Mouse (Mus musculus) macrophage (primary cell): ENCODE results near the gene Yod1. TPM values are rescaled to one million over a fixed set of nuclear protein-coding genes. Genes with fewer than 3 reads are reported as not detected.

Experiments
- H3K27ac ChIP-seq: fragments of 350-480 bp; formaldehyde crosslinking; 2 replicates; pipeline ENCODE4 v1.9.0; 2021
- H3K36me3 ChIP-seq: fragments of 350-480 bp; formaldehyde crosslinking; 2 replicates; pipeline ENCODE4 v1.9.0; 2021; ENCODE audit errors: inconsistent target
- H3K4me3 ChIP-seq: fragments of 350-480 bp; formaldehyde crosslinking; 2 replicates; pipeline ENCODE4 v1.9.0; 2021; ENCODE audit errors: inconsistent target
- H3K79me2 ChIP-seq: fragments of 350-480 bp; formaldehyde crosslinking; 2 replicates; pipeline ENCODE4 v1.9.0; 2021; ENCODE audit errors: inconsistent target
- WGBS: methylation state at CpG from one replicate; pipeline ENCODE4 v1.1.7; 2026; ENCODE audit warnings: inconsistent platforms; ENCODE audit not compliant: missing documents; 5-methylcytosine and 5-hydroxymethylcytosine counted together
- polyA plus RNA-seq: library from polyadenylated mRNA; stranded (reverse); fragments of 250-400 nt; gene quantifications from 3 replicates; pipeline ENCODE4 v1.2.4, GENCODE M21; 2018; ENCODE audit warnings: inconsistent platforms

Gene Yod1
- polyA plus RNA-seq, 1 experiment from 2014 or later: 2.8 TPM

DNA sequence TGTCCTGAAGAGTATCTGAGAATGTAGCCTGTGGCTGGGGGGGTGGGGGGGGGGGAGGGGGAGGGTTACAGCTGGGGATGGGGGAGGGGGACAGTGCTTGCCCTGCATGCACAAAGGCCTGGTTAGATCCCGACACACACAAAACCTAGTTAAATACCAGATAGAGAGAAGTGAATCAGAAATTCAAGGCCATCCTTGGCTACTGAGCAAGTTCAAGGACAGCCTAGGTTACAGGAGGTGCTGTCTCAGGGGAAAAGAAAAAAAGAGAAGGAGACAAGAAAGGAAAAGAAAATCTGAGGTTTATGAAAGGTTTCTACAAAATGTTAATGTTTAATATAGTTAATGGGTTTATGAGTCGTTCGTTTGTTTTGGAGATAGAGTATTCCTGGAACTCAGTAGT lies 22.5 kb downstream of the Yod1 start:
- no peak overlapping the region for H3K27ac ChIP-seq
- 83% methylated on average over 2 of the region's 3 CpGs for WGBS
- no peaks in the 10 kb centered on the region for H3K36me3 ChIP-seq
- H3K4me3 ChIP-seq: no peak overlapping the region
- H3K79me2 ChIP-seq: no peaks in the 10 kb centered on the region

DNA sequence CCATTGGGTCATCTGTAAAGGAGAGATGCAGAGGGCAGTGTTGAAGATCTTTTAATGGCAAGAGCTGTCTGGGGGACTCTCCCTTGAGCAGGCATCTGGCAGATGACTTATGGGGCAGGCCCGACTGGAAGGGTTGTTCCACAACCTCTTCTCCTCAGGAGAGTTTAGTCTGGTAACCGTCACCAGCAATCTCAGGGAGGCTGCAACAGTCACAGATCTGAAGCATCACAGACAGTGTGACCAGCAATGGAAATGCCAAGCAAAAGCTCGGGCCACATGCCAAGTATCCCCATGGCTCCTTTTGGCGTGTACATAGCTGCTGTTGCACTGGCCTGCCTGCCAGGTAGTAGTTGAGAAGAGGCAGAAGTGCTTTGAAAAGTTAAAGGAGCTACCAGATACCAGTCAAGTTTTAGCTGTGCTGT lies 23.1 kb downstream of the Yod1 start:
- no peaks in the 10 kb centered on the region for H3K36me3 ChIP-seq
- no peaks in the 10 kb centered on the region for H3K79me2 ChIP-seq
- 90% methylated on average over 4 of the region's 4 CpGs for WGBS
- no peak overlapping the region for H3K4me3 ChIP-seq
- no peak overlapping the region for H3K27ac ChIP-seq

DNA sequence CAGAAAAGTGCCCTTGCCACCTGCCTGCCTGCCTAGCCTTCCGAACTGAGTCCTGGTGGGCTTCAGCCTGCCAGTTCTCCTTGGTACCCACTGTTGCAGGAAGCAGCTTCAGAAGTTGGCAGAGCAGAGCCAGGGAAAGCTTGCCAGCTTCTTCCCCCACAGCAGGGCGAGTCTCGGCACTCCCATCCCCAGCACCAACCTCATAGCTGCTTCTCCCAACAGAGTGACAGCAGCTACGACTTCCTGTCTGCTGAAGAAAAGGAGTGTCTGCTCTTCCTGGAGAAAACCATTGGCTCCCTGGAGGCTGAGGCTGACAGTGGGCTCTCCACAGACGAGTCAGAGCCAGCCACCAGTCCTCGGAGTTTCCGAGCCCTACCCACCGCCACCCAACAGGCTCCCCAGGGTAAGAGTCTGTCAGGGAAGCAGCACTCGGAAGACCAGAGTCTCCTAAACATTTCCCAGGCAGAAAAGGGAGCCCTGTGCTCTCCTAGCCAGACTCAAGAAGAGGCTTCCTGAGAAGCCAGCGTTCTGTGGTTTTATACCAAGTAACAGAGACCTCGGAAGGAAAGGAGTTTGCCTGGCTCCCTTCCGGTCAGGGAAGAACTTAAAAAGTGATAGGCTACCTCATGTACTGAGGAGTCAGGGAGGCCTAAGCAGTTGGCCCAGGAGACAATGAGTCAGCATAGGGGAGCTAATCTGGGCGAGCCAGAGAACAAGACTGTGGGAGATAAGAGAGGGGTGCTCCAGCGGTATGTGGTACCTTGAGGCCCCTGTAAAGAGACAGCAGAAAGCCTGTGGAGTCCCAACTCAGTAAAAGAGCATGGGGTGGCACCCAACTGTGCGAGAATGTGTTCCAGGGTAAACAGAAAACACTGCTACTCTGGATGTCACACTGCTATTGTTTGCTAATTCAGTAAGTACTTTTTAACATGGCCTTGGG lies 23.9 kb downstream of the Yod1 start:
- 30% methylated on average over 15 of the region's 15 CpGs for WGBS
- no peaks in the 10 kb centered on the region for H3K79me2 ChIP-seq
- no peak overlapping the region for H3K27ac ChIP-seq
- H3K4me3 ChIP-seq: no peak overlapping the region
- H3K36me3 ChIP-seq: no peaks in the 10 kb centered on the region

DNA sequence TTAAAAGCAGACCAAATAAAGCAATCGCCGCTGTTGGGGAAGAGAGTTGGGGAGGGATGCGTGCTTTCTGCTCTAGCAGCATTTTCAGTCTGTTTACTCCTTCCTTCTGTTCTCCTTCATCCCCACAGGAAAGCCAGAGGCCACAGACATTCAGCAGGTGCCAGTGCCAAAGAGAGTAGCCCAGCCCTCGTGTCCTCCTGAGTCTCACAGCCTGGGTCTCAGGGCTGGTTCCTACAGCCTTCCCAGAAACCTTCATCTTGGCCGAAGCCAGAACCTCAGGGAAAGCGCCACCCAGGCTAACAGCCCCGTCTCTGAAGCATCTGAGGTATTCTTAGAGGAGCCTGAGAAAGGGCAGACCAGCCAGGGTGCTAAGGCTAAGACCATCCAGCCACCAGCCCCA lies 25.1 kb downstream of the Yod1 start:
- Histone ChIP-seq H3K36me3 (no peaks in the 10 kb centered on the region), H3K4me3 (no peak overlapping the region), H3K79me2 (no peaks in the 10 kb centered on the region), H3K27ac (no peak overlapping the region)
- 93% methylated on average over 7 of the region's 7 CpGs for WGBS

GRCm38 (mm10) chr1:130743775-130744174 lies 26.6 kb downstream of the Yod1 start:
- WGBS: 50% methylated on average over 1 of the region's 1 CpGs
- Histone ChIP-seq H3K4me3 (no peak overlapping the region), H3K36me3 (no peaks in the 10 kb centered on the region), H3K79me2 (no peaks in the 10 kb centered on the region), H3K27ac (no peak overlapping the region)

GRCm38 (mm10) chr1:130744217-130744616 lies 27.1 kb downstream of the Yod1 start:
- 80% methylated on average over 2 of the region's 2 CpGs for WGBS
- Histone ChIP-seq H3K36me3 (no peaks in the 10 kb centered on the region), H3K27ac (no peak overlapping the region), H3K79me2 (no peaks in the 10 kb centered on the region), H3K4me3 (no peak overlapping the region)

GRCm38 (mm10) chr1:130744961-130745360 lies 27.8 kb downstream of the Yod1 start:
- 94% methylated on average over 5 of the region's 5 CpGs for WGBS
- Histone ChIP-seq H3K79me2 (no peaks in the 10 kb centered on the region), H3K4me3 (no peak overlapping the region), H3K27ac (no peak overlapping the region), H3K36me3 (no peaks in the 10 kb centered on the region)

- 96% methylated on average over 3 of the region's 3 CpGs for WGBS
- no peak overlapping the region for H3K27ac ChIP-seq
- no peak overlapping the region for H3K4me3 ChIP-seq
- H3K79me2 ChIP-seq: no peaks in the 10 kb centered on the region
- no peaks in the 10 kb centered on the region for H3K36me3 ChIP-seq
These were observed 28.5 kb downstream of the Yod1 start for GRCm38 (mm10) chr1:130745591-130745990.

DNA sequence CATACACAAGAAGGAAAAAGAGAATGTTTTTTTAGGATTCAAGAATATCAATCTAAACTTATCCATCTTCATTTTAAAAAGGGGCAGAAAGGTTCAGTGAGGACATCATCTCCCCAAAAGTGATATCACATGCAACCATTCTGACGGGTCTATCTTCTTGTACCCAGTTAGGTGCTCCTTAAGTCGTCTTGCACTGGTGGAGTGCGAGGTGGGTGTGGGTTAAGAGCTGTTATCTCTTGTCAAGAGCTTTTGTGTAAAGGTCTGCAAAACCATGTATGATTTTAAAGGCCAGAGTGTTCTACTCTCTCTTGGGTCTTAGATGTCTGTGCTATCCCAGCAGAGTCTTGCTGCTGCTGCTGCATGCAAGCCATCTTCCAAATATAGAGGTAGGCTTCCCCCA lies 29.7 kb downstream of the Yod1 start:
- no peak overlapping the region for H3K27ac ChIP-seq
- WGBS: 91% methylated on average over 3 of the region's 3 CpGs
- H3K79me2 ChIP-seq: no peaks in the 10 kb centered on the region
- no peak overlapping the region for H3K4me3 ChIP-seq
- no peaks in the 10 kb centered on the region for H3K36me3 ChIP-seq

DNA sequence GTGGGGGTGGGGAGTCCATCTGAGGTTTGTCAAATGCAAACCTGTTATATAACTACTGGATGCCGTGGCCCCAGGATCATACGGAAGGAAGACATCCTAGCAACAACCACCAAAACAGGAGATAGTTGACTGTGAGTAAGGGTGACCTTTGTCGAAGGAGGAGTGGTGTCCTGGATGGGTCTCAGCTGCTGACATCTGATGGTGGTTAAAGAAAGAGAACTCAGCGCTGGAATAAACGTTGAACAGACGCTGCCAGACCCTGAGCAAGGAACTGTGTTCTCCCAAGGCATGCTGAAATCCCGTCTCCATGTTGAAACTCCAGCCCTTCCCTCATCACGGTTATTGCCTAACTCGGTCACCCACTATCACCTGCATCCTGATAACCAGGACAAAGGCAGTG lies 42.6 kb downstream of the Yod1 start:
- Histone ChIP-seq H3K4me3 (no peak overlapping the region), H3K36me3 (no peaks in the 10 kb centered on the region), H3K79me2 (no peaks in the 10 kb centered on the region), H3K27ac (no peak overlapping the region)
- 86% methylated on average over 9 of the region's 9 CpGs for WGBS

GRCm38 (mm10) chr1:130761597-130761996 lies 44.5 kb downstream of the Yod1 start:
- Histone ChIP-seq H3K79me2 (no peaks in the 10 kb centered on the region), H3K27ac (no peak overlapping the region), H3K4me3 (no peak overlapping the region), H3K36me3 (no peaks in the 10 kb centered on the region)
- 80% methylated on average over 1 of the region's 1 CpGs for WGBS

DNA sequence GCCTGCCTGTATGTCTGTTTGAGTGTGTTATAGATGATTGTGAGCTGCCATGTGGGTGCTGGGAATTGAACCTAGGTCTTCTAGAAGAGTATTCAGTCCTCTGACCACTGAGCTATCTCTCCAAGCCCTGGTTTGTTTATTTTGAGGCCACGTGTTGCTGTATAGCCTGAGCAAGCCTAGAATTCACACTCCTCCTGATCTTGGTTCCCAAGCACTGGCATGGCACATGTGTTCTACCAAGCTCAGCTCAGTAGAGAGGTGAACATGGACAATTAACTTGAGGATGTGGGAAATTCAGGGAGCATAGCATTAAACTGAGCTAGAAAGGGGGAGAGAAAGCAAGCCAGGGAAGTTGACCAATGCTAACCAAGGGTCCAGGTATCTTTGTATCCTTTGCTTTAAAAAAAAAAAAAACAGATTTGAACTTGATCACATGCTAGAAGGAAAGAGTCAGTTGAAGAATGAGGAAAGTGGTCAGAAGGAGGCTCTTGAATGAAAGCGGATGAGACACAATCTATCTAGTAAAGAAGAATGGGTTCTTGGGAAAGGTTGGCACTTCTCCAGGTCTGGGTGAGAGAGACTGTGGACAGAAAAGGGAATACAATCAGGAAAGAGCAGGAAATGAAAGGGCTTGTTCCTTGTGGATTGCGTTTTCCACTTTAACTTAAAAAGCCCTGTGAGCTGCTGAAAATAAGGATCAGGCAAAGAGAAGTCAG lies 45.1 kb downstream of the Yod1 start:
- Histone ChIP-seq H3K36me3 (no peaks in the 10 kb centered on the region), H3K79me2 (no peaks in the 10 kb centered on the region), H3K4me3 (no peak overlapping the region), H3K27ac (no peak overlapping the region)
- 92% methylated on average over 3 of the region's 3 CpGs for WGBS

DNA sequence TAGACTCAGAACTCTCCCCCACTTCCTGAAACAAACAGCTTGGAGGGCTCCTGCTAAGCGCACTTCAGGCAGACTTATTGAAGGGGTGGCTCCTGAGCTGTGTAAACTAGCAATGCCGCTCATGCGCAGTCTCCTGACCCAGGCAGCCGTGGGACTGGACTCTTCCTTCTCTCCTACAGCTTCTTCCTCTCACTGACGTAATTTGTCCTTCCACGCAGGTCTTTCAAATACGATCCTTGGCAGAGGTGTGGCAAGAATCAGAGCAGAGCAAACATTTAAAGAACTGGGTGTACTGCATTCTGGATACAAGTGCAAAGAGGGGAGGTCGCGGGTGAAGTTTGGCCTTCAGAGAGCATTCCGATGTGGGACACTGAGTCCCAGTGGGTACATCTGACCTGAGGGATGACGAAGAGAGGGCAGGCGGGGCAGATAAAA lies 46.9 kb downstream of the Yod1 start:
- WGBS: 65% methylated on average over 12 of the region's 12 CpGs
- H3K27ac ChIP-seq: no peak overlapping the region
- no peaks in the 10 kb centered on the region for H3K79me2 ChIP-seq
- no peak overlapping the region for H3K4me3 ChIP-seq
- H3K36me3 ChIP-seq: no peaks in the 10 kb centered on the region

GRCm38 (mm10) chr1:130767066-130767465 lies 49.9 kb downstream of the Yod1 start:
- H3K79me2 ChIP-seq: no peaks in the 10 kb centered on the region
- WGBS: 91% methylated on average over 5 of the region's 5 CpGs
- no peak overlapping the region for H3K27ac ChIP-seq
- no peaks in the 10 kb centered on the region for H3K36me3 ChIP-seq
- no peak overlapping the region for H3K4me3 ChIP-seq

GRCm38 (mm10) chr1:130769925-130770324 lies 52.8 kb downstream of the Yod1 start:
- 100% methylated on average over 2 of the region's 2 CpGs for WGBS
- H3K4me3 ChIP-seq: no peak overlapping the region
- H3K27ac ChIP-seq: no peak overlapping the region
- H3K36me3 ChIP-seq: no peaks in the 10 kb centered on the region
- no peaks in the 10 kb centered on the region for H3K79me2 ChIP-seq
